Mouse (Mus musculus): ENCODE measurements around the gene Mcts1. TPM values are rescaled to one million over a fixed set of nuclear protein-coding genes. Genes with fewer than 3 reads are reported as not detected.
A peak's percentile ranks its signal among the peaks of the same experiment; 100 is the strongest.

Mcts1 gene
- polyA plus RNA-seq (2015; fragmentation: Nextera tagmentation; extraction: Ambion mirVana), result 54.3 and 65.6 TPM in 2 replicates

DNA sequence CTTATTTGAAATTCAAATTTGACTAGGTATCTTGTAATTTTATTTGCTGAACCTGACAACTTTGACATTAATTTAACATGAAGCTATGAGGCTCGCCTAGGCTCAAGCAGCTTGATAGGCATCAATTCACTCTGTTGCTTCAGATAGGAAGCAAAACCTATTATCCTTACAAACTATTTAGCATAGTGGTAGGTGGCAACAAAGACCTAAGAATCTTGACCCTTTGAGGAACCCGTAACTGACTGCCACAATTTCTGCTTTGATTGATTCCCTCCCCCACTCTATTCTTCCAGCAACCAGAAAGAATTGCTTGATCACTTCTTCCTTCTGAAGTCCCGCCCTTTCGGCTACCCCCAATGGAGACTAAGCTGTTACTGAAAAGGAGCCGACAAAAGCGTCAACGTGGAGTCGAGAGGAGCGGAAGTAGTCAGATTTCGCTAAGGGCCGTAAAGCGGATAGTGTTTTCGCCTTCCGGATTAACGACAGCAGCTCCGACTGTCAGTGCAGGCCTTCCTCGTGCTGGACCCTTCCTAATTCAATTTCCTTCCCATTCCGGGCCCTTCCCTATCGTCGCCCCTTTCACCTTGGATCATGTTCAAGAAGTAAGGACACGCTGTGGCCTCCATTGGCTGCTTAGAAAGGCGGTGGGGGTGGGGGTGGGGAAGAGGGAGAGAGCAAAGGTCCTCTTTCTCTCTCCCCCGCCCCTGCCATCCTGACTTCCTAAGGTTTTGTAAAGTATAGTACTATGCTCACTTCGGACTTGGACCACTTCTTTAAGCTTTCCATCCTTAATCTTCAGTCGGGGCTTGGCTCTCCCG, at the start of gene Mcts1:
Mcts1 (plus strand) TSS at position 402 of the 818 bp plus-strand sequence.
- peak; percentile 91 for ATAC-seq (replicated peaks; ENCODE audit: extremely low read depth, insufficient read depth, low FRiP score)
- peak within 1 kb of the TSS; percentile 65 for H3K4me3 ChIP-seq (ENCODE audit: low read length)
- H3K4me1 ChIP-seq (ENCODE audit: control insufficient read depth, insufficient read depth, low read length), result no peaks in the 10 kb centered on the region
- 14% methylated on average over 26 of the region's 26 CpGs for WGBS
- peak within 1 kb of the TSS; percentile 85 for H3K27ac ChIP-seq (ENCODE audit: low read length)
- no peaks in the 10 kb centered on the region for H3K27me3 ChIP-seq (ENCODE audit: control insufficient read depth, insufficient read depth, low read length)
- no peaks in the 10 kb centered on the region for H3K36me3 ChIP-seq (ENCODE audit: control insufficient read depth, insufficient read depth)
- peak within 1 kb of the TSS; percentile 76 for H3K9ac ChIP-seq (ENCODE audit: low read length)
- peak within 1 kb of the TSS; percentile 71 for H3K4me2 ChIP-seq (ENCODE audit: low read depth, low read length)
- H3K9me3 ChIP-seq (replicated peaks; ENCODE audit: control insufficient read depth, low read length), result no peaks in the 10 kb centered on the region

DNA sequence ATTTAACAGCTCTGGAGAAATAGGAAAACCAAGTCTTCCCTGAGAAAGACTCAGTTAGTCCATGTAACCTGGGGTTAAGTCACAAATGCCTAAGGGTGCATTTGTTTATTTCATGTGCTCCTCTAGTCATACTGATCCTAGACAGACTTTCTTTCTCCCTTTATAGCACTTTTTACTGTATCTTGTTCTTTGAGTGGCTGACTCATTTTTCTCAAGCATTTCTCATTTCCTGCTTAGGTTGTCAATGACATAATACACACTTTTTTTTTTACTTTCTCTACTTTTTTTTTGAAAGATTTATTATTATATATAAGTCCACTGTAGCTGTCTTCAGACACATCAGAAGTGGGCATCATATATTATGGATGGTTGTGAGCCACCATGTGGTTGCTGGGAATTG, 47.1 kb upstream of the Mcts1 start:
- no peak overlapping the region for H3K4me3 ChIP-seq (ENCODE audit: low read length)
- H3K36me3 ChIP-seq (ENCODE audit: control insufficient read depth, insufficient read depth), result no peaks in the 10 kb centered on the region
- H3K27me3 ChIP-seq (ENCODE audit: control insufficient read depth, insufficient read depth, low read length), result no peaks in the 10 kb centered on the region
- no peaks in the 10 kb centered on the region for H3K9me3 ChIP-seq (replicated peaks; ENCODE audit: control insufficient read depth, low read length)
- ATAC-seq (replicated peaks; ENCODE audit: extremely low read depth, insufficient read depth, low FRiP score), result no peak
- no peak overlapping the region for H3K27ac ChIP-seq (ENCODE audit: low read length)
- no peak overlapping the region for H3K9ac ChIP-seq (ENCODE audit: low read length)
- no peaks in the 10 kb centered on the region for H3K4me1 ChIP-seq (ENCODE audit: control insufficient read depth, insufficient read depth, low read length)
- H3K4me2 ChIP-seq (ENCODE audit: low read depth, low read length), result no peak overlapping the region

DNA sequence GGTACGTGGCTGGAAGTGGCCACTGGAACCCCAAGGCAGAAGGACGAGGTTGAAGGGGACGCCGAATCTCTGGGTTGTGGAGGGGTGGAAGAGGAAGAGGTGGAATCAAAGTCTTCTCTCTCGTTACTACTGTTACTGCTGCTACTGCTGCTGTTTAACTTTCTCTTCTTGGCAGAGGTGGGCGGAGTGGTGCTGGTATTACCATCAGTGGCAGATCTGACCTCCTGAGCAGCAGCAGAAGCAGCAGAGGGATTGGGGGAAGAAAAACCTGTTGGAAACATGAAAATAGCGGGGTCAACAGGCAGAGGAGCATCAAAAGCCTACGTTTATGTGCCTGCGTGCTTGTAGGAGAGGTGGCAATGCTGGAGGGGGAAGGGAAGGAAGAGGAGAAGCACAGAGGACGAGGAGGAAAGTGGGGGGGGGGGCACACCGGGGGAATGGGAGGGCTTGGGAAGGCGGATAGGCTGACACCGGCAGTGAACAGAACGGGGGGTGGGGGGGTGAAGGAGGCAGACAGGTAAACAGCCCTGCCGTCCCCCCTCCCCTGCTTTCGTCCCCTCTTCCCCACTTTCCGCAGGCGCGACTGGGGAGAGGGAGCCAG, 36.3 kb upstream of the Mcts1 start:
- H3K4me2 ChIP-seq (ENCODE audit: low read depth, low read length), result peak overlapping the region; percentile 67
- no peaks in the 10 kb centered on the region for H3K9me3 ChIP-seq (replicated peaks; ENCODE audit: control insufficient read depth, low read length)
- H3K9ac ChIP-seq (ENCODE audit: low read length), result peak overlapping the region; percentile 86
- H3K27me3 ChIP-seq (ENCODE audit: control insufficient read depth, insufficient read depth, low read length), result no peaks in the 10 kb centered on the region
- no peaks in the 10 kb centered on the region for H3K4me1 ChIP-seq (ENCODE audit: control insufficient read depth, insufficient read depth, low read length)
- H3K27ac ChIP-seq (ENCODE audit: low read length), result peak overlapping the region; percentile 97
- 8% methylated on average over 14 of the region's 19 CpGs for whole genome bisulfite sequencing
- no peak; the same call in 1 of the 2 replicates for ATAC-seq (replicated peaks; ENCODE audit: extremely low read depth, insufficient read depth, low FRiP score)
- peak overlapping the region; percentile 65 for H3K4me3 ChIP-seq (ENCODE audit: low read length)
- H3K36me3 ChIP-seq (ENCODE audit: control insufficient read depth, insufficient read depth), result peaks cover 4% of the 10 kb centered on the region; the same call in 1 of the 2 replicates

DNA sequence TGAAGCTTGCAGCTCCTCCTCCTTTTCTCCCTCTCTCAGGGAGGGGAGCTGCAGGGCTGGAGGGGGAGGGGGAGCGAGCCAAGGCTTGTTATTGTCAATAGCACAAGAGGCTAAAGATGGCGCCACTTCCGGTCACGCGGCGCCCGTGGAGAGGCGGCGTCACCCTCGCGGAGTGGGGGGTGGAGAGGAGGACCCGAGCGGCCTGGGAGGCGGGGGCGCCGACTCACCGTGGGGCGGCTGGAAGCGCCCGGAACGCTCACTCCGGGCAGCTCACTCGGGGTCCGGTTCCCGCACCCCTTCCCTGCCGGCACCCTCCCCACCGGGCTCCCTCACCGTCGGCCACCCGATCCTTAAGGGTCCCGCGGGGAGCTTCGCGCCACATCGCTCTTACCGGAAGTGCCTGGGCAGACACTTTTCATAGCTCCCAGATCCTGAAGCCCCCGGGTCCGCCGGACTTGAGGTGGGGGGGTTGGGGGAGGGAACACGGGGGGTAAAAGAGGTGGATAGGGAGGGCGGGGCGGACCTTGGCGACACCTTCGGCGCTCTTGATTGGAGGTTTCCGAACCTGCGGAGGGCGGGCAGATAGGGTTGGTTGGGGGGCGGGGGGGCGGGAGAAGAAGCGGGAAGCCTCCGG, 35.7 kb upstream of the Mcts1 start:
- Histone ChIP-seq H3K4me2 (ENCODE audit: low read depth, low read length) (peak overlapping the region; percentile 67), H3K4me3 (ENCODE audit: low read length) (peak overlapping the region; percentile 65), H3K4me1 (ENCODE audit: control insufficient read depth, insufficient read depth, low read length) (no peaks in the 10 kb centered on the region), H3K9ac (ENCODE audit: low read length) (peak overlapping the region; percentile 86), H3K9me3 (replicated peaks; ENCODE audit: control insufficient read depth, low read length) (no peaks in the 10 kb centered on the region), H3K27ac (ENCODE audit: low read length) (peak overlapping the region; percentile 97), H3K36me3 (ENCODE audit: control insufficient read depth, insufficient read depth) (peaks cover 4% of the 10 kb centered on the region; the same call in 1 of the 2 replicates), H3K27me3 (ENCODE audit: control insufficient read depth, insufficient read depth, low read length) (no peaks in the 10 kb centered on the region)
- WGBS, result 15% methylated on average over 42 of the region's 52 CpGs
- ATAC-seq (replicated peaks; ENCODE audit: extremely low read depth, insufficient read depth, low FRiP score), result peak; percentile 91

GRCm38 (mm10) chrX:38565176-38565542, 35.2 kb upstream of the Mcts1 start:
- Histone ChIP-seq H3K4me1 (ENCODE audit: control insufficient read depth, insufficient read depth, low read length) (no peaks in the 10 kb centered on the region), H3K27ac (ENCODE audit: low read length) (peak overlapping the region; percentile 64), H3K4me3 (ENCODE audit: low read length) (peak overlapping the region; percentile 65), H3K27me3 (ENCODE audit: control insufficient read depth, insufficient read depth, low read length) (no peaks in the 10 kb centered on the region), H3K4me2 (ENCODE audit: low read depth, low read length) (peak overlapping the region; percentile 53), H3K36me3 (ENCODE audit: control insufficient read depth, insufficient read depth) (peaks cover 4% of the 10 kb centered on the region; the same call in 1 of the 2 replicates), H3K9me3 (replicated peaks; ENCODE audit: control insufficient read depth, low read length) (no peaks in the 10 kb centered on the region), H3K9ac (ENCODE audit: low read length) (peak overlapping the region; percentile 51)
- 16% methylated on average over 8 of the region's 8 CpGs for WGBS
- no peak for ATAC-seq (replicated peaks; ENCODE audit: extremely low read depth, insufficient read depth, low FRiP score)

DNA sequence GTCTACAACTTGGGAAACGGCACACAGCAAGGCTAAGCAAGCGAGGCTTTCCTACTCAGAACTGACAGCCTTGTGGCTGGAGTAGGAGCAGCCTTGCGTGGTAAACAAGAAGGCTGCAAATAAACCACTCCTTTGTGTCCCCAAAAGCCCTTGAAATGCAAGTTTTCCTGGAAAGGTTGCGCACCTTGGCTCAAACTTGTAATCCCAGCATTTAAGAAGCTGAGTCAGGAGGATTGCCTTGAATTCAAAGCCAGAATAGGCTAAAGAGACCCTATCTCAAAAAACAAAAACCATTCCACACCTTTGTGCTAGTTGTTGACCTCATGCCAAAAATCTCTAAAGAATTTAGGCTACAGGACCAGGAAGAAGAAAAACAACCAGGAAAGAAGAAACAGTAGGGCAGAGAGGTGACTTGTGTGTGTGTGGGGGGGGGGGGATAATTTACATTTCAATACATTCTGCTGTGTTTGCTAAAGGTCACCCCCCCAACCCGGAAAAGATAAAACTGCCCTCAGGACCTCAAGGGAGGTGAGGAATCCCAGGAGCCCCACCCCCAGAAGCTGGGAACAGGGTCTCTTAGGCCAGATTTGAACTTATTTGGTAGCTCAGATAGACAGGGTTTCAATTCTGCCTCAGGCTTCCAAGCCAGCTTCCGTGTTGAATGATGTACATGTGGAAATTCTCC, 33.7 kb upstream of the Mcts1 start:
- Histone ChIP-seq H3K27ac (ENCODE audit: low read length) (no peak overlapping the region), H3K4me3 (ENCODE audit: low read length) (no peak overlapping the region), H3K36me3 (ENCODE audit: control insufficient read depth, insufficient read depth) (no peaks in the 10 kb centered on the region), H3K9me3 (replicated peaks; ENCODE audit: control insufficient read depth, low read length) (no peaks in the 10 kb centered on the region), H3K4me2 (ENCODE audit: low read depth, low read length) (no peak overlapping the region), H3K9ac (ENCODE audit: low read length) (no peak overlapping the region), H3K27me3 (ENCODE audit: control insufficient read depth, insufficient read depth, low read length) (no peaks in the 10 kb centered on the region), H3K4me1 (ENCODE audit: control insufficient read depth, insufficient read depth, low read length) (no peaks in the 10 kb centered on the region)
- 63% methylated on average over 6 of the region's 6 CpGs for WGBS
- no peak for ATAC-seq (replicated peaks; ENCODE audit: extremely low read depth, insufficient read depth, low FRiP score)

DNA sequence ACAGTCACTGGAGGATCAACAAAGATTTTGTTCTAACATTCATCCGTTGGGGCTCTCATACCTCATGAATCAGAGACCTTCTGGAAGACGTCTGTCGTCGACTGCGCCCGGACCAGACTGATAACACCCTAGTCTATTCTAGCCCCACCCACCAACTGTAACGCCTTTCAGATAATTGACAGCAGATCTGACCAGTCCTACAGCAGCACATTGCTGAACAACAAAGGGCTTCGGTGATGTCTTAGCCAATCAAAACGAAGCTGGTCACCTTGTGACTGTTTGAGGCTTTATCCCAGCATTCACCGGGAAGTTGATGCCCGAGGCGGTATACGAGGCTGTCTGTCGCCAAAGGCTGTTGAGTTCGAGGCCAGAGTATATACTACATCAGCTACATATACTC, 24.3 kb upstream of the Mcts1 start, which contains the start of gene Cul4b:
Cul4b (minus strand) TSS at position 119 of the 400 bp plus-strand sequence.
- Histone ChIP-seq H3K27me3 (ENCODE audit: control insufficient read depth, insufficient read depth, low read length) (no peaks in the 10 kb centered on the region), H3K36me3 (ENCODE audit: control insufficient read depth, insufficient read depth) (no peaks in the 10 kb centered on the region), H3K4me2 (ENCODE audit: low read depth, low read length) (no peak within 1 kb of the TSS; the same call in 1 of the 2 replicates), H3K4me3 (ENCODE audit: low read length) (peak within 1 kb of the TSS; percentile 4; the same call in 1 of the 2 replicates), H3K9ac (ENCODE audit: low read length) (no peak within 1 kb of the TSS), H3K9me3 (replicated peaks; ENCODE audit: control insufficient read depth, low read length) (no peaks in the 10 kb centered on the region), H3K27ac (ENCODE audit: low read length) (no peak within 1 kb of the TSS), H3K4me1 (ENCODE audit: control insufficient read depth, insufficient read depth, low read length) (no peaks in the 10 kb centered on the region)
- 65% methylated on average over 15 of the region's 15 CpGs for WGBS
- ATAC-seq (replicated peaks; ENCODE audit: extremely low read depth, insufficient read depth, low FRiP score), result 0 out of 2 replicates have a peak, but pooled peaks have one; percentile 55

DNA sequence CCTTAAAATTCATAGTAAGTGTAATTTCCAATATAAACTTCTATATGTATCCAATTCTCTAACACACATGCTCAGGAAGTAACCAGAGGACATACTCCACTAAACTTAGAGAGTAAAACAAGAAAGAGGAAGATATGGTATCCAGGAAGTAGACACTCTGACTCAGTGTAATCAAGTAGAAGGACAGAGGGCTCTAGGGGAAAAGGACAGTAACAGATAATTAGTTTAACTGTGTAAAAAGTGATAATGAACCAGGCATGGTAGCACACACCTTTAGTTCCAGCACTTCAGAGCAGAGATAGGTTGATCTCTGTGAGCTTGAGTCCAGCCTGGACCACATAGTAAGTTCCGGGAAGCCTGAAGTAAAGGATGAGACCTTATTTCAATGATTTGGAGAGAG, 19.2 kb upstream of the Mcts1 start:
- ATAC-seq (replicated peaks; ENCODE audit: extremely low read depth, insufficient read depth, low FRiP score), result no peak
- H3K9ac ChIP-seq (ENCODE audit: low read length), result no peak overlapping the region
- H3K27ac ChIP-seq (ENCODE audit: low read length), result no peak overlapping the region
- H3K36me3 ChIP-seq (ENCODE audit: control insufficient read depth, insufficient read depth), result no peaks in the 10 kb centered on the region
- 81% methylated on average over 1 of the region's 1 CpGs for WGBS
- H3K4me1 ChIP-seq (ENCODE audit: control insufficient read depth, insufficient read depth, low read length), result no peaks in the 10 kb centered on the region
- H3K9me3 ChIP-seq (replicated peaks; ENCODE audit: control insufficient read depth, low read length), result no peaks in the 10 kb centered on the region
- no peak overlapping the region for H3K4me2 ChIP-seq (ENCODE audit: low read depth, low read length)
- H3K4me3 ChIP-seq (ENCODE audit: low read length), result no peak overlapping the region
- H3K27me3 ChIP-seq (ENCODE audit: control insufficient read depth, insufficient read depth, low read length), result no peaks in the 10 kb centered on the region

Measured in heart, embryonic 16.5 days (tissue).